Mouse (Mus musculus) hindbrain, embryonic 14.5 days (tissue): ENCODE measurements around the gene Trpv4. TPM values are rescaled to one million over a fixed set of nuclear protein-coding genes. Genes with fewer than 3 reads are reported as not detected.

ENCODE experiments used
- ATAC-seq: fragments of 200-750 bp; cut with Nextera tagmentation; 2 replicates; pipeline ENCODE4 v1.8.0; 2017; ENCODE audit warnings: moderate number of reproducible peaks, mild to moderate bottlenecking, moderate TSS enrichment, moderate library complexity; ENCODE audit not compliant: low FRiP score
- DNase-seq: peaks from one replicate; pipeline ENCODE4 v3.0.0-alpha.2; 2015; ENCODE audit warnings: low spot score
- H3K27ac ChIP-seq: fragments of 300-500 bp; sonication (generic); 2 replicates; pipeline ENCODE4 v1.5.1; 2014; ENCODE audit warnings: mild to moderate bottlenecking, moderate library complexity
- H3K27me3 ChIP-seq: fragments of 300-500 bp; sonication (generic); 2 replicates; pipeline ENCODE4 v1.6.1; 2014; ENCODE audit warnings: mild to moderate bottlenecking, low read length, mixed read lengths; ENCODE audit not compliant: control insufficient read depth, insufficient read depth
- H3K36me3 ChIP-seq: fragments of 300-500 bp; sonication (generic); replicated peaks from 2 replicates; pipeline ENCODE4 v1.6.1; 2014; ENCODE audit not compliant: control insufficient read depth, insufficient read depth
- H3K4me1 ChIP-seq: fragments of 300-500 bp; sonication (generic); replicated peaks from 2 replicates; pipeline ENCODE4 v1.6.1; 2014; ENCODE audit warnings: antibody characterized with exemption, low read length, mixed read lengths; ENCODE audit not compliant: control insufficient read depth, insufficient read depth
- H3K4me2 ChIP-seq: fragments of 300-500 bp; sonication (generic); replicated peaks from 2 replicates; pipeline ENCODE4 v1.6.1; 2014; ENCODE audit warnings: mild to moderate bottlenecking, moderate library complexity
- H3K4me3 ChIP-seq: fragments of 300-500 bp; sonication (generic); replicated peaks from 2 replicates; pipeline ENCODE4 v1.5.1; 2014; ENCODE audit warnings: mild to moderate bottlenecking, low read length
- H3K9ac ChIP-seq: fragments of 300-500 bp; sonication (generic); 2 replicates; pipeline ENCODE4 v1.6.1; 2014
- H3K9me3 ChIP-seq: fragments of 300-500 bp; sonication (generic); 2 replicates; pipeline ENCODE4 v1.6.1; 2016; ENCODE audit warnings: low read length; ENCODE audit not compliant: control insufficient read depth
- WGBS: fragments of 180-500 bp; shearing (Covaris S2); extraction: QIAGEN DNeasy Blood & Tissue Kit; methylation state at CpG from one replicate; pipeline ENCODE4 v1.1.7; 2014; 5-methylcytosine and 5-hydroxymethylcytosine counted together
- polyA plus RNA-seq: library from polyadenylated mRNA; unstranded; fragments of >200 nt; fragmentation: Nextera tagmentation; extraction: Ambion mirVana; gene quantifications from 2 replicates; pipeline ENCODE4 v1.2.1, GENCODE M21; 2014

Trpv4 gene
- polyA plus RNA-seq, 1 experiment from 2014 or later, result 1.4 TPM

GRCm38 (mm10) chr5:114673114-114673513 is 14.9 kb upstream of the Trpv4 start:
- Histone ChIP-seq H3K36me3 (peaks cover 31% of the 10 kb centered on the region), H3K9me3 (no peaks in the 10 kb centered on the region), H3K4me1 (no peaks in the 10 kb centered on the region), H3K9ac (no peak overlapping the region), H3K4me2 (no peak overlapping the region), H3K4me3 (no peak overlapping the region), H3K27me3 (no peaks in the 10 kb centered on the region), H3K27ac (no peak overlapping the region)
- no peak for DNase-seq
- 86% methylated on average over 13 of the region's 13 CpGs for whole genome bisulfite sequencing
- no peak for ATAC-seq

DNA sequence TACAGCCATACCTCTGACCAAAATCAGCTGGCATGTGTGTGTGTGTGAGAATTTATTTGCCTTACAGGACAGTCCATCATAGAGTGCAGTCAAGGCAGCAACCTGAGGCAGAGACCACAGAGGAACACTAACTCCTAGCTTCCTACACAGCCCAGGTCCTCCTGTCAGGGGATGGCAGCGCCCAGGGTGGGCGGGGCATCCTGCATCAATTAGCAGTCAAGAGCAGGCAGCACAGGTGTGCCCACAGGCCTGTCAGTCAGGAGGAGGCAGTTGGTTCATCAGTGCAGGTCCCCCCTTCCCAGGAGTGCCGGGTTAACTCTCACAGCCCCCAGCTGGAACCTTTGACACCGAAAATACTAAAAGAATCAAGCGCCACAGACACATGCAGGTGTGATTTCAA is 10.8 kb upstream of the Trpv4 start:
- peaks cover 6% of the 10 kb centered on the region; the same call in 1 of the 2 replicates for H3K36me3 ChIP-seq
- no peaks in the 10 kb centered on the region for H3K9me3 ChIP-seq
- no peaks in the 10 kb centered on the region for H3K4me1 ChIP-seq
- no peak overlapping the region for H3K4me2 ChIP-seq
- no peaks in the 10 kb centered on the region for H3K27me3 ChIP-seq
- no peak overlapping the region for H3K27ac ChIP-seq
- WGBS, result 91% methylated on average over 5 of the region's 5 CpGs
- H3K9ac ChIP-seq, result no peak overlapping the region
- DNase-seq, result no peak
- H3K4me3 ChIP-seq, result no peak overlapping the region
- ATAC-seq, result no peak

- H3K4me2 ChIP-seq, result peak overlapping the region; percentile 47
- 4% methylated on average over 36 of the region's 36 CpGs for WGBS
- no peaks in the 10 kb centered on the region for H3K9me3 ChIP-seq
- H3K36me3 ChIP-seq, result no peaks in the 10 kb centered on the region
- H3K27me3 ChIP-seq, result no peaks in the 10 kb centered on the region
- no peak overlapping the region for H3K27ac ChIP-seq
- ATAC-seq, result peak; percentile 93
- peak; percentile 99 for DNase-seq
- no peak overlapping the region; the same call in 1 of the 2 replicates for H3K9ac ChIP-seq
- H3K4me3 ChIP-seq, result peak overlapping the region; percentile 16
- H3K4me1 ChIP-seq, result no peaks in the 10 kb centered on the region
These were observed 9.1 kb upstream of the Trpv4 start for GRCm38 (mm10) chr5:114667228-114667856.

DNA sequence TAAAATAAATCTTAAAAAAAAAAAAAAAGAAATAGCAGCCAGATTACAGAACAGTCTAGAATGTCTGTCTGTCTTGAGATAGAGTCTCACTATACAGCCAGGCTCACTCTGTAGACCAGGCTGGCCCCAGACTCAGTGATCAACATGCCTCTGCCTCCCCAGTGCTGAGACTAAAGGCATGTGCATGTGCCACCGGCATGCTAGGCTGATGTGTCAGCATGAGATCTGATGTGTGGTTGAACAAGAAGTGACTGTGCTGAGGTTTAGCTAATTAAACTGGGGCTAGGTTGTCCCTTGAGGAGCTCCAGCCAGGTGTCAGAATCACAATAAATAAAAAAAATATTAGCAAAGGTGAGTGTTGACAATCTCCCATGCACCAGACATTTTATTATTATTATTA is 8.4 kb upstream of the Trpv4 start:
- Histone ChIP-seq H3K27me3 (no peaks in the 10 kb centered on the region), H3K27ac (no peak overlapping the region), H3K4me2 (no peak overlapping the region; the same call in 1 of the 2 replicates), H3K9me3 (no peaks in the 10 kb centered on the region), H3K4me1 (no peaks in the 10 kb centered on the region), H3K9ac (no peak overlapping the region), H3K4me3 (no peak overlapping the region), H3K36me3 (no peaks in the 10 kb centered on the region)
- DNase-seq (no peak), ATAC-seq (no peak)
- 73% methylated on average over 1 of the region's 1 CpGs for WGBS

- no peak overlapping the region for H3K4me3 ChIP-seq
- no peaks in the 10 kb centered on the region for H3K9me3 ChIP-seq
- H3K4me1 ChIP-seq, result no peaks in the 10 kb centered on the region
- H3K4me2 ChIP-seq, result no peak overlapping the region
- no peak for ATAC-seq
- 0 out of 2 replicates have a peak, but pooled peaks cover under 1% of the 10 kb centered on the region for H3K27me3 ChIP-seq
- H3K27ac ChIP-seq, result no peak overlapping the region
- 76% methylated on average over 7 of the region's 7 CpGs for WGBS
- no peak overlapping the region for H3K9ac ChIP-seq
- no peak for DNase-seq
- no peaks in the 10 kb centered on the region for H3K36me3 ChIP-seq
These were observed 6.5 kb upstream of the Trpv4 start for GRCm38 (mm10) chr5:114664750-114665149.

- H3K4me1 ChIP-seq, result no peaks in the 10 kb centered on the region
- no peaks in the 10 kb centered on the region for H3K9me3 ChIP-seq
- H3K4me3 ChIP-seq, result no peak overlapping the region
- no peak overlapping the region for H3K27ac ChIP-seq
- ATAC-seq (no peak), DNase-seq (no peak)
- 81% methylated on average over 4 of the region's 4 CpGs for WGBS
- no peak overlapping the region for H3K4me2 ChIP-seq
- H3K9ac ChIP-seq, result no peak overlapping the region
- peaks cover 6% of the 10 kb centered on the region for H3K27me3 ChIP-seq
- no peaks in the 10 kb centered on the region for H3K36me3 ChIP-seq
These were observed 5.9 kb upstream of the Trpv4 start for GRCm38 (mm10) chr5:114664139-114664538.

DNA sequence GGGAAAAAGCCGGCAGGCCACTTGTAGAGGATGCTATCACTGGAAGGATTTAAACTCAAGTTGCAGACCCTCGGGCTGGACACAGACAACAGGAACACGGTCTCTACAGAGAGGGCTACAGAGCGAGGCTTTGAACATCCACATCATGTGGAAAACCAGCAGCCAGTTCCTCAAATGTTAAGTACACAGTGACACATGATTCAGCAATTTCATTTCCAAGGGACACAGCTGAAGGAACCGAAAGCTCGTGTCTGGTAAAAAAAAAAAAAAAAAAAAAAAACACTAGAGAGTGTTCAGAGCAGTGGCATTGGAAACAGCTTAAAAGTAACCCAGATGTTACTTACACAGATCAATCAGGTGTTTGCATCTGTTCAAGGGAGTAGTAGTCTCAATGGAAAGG is 2.8 kb upstream of the Trpv4 start:
- Histone ChIP-seq H3K36me3 (no peaks in the 10 kb centered on the region), H3K27me3 (peaks cover 36% of the 10 kb centered on the region), H3K9me3 (no peaks in the 10 kb centered on the region), H3K4me2 (no peak overlapping the region), H3K27ac (no peak overlapping the region), H3K4me3 (no peak overlapping the region), H3K4me1 (peaks cover 6% of the 10 kb centered on the region; the same call in 1 of the 2 replicates), H3K9ac (no peak overlapping the region)
- WGBS, result 79% methylated on average over 6 of the region's 6 CpGs
- ATAC-seq, result no peak
- no peak for DNase-seq

DNA sequence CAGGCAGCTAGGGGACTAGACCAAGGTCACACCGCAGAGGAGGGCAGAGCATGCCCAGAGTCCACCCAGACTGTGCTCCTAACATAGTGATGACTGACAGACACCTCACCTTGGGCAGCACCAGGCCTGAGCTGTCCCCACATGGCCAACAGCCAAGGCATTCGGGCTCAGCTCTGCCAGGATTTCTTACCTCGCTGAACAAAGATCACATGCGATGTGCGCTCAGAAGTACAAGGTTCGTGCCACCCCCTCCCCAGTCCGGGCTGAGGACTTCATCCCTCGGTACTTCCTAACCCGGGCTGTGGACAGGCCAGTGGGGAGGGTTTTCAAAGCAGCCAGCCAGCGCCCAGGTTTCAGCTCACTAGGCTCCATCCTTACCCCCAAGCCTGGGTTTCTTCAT is 795 bp downstream of the Trpv4 start:
- ATAC-seq, result no peak
- Histone ChIP-seq H3K36me3 (no peaks in the 10 kb centered on the region), H3K27me3 (peaks cover 44% of the 10 kb centered on the region), H3K9ac (no peak overlapping the region), H3K4me2 (peak overlapping the region; percentile 66), H3K27ac (no peak overlapping the region), H3K9me3 (no peaks in the 10 kb centered on the region), H3K4me1 (peaks cover 6% of the 10 kb centered on the region; the same call in 1 of the 2 replicates), H3K4me3 (peak overlapping the region; percentile 33; the same call in 1 of the 2 replicates)
- 36% methylated on average over 10 of the region's 10 CpGs for WGBS
- no peak for DNase-seq

DNA sequence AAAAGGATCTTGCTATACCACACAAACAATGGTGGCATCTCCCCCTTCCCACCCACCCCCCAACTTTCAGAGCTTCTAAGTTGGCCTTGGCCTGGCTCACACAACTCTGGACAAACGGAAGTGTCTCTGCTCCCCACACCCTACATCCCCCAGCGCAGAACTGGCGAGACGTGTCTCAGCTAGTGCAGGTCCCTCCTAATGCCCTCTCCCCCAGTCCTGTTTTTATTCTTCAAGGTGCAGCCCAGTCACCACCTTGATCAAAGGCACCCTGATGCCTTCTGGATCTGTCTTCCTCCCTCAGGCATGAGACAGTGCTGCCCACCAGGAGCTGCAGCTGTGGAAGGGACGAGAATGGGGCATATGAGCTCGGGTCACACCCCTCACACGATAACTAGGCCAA is 1.9 kb downstream of the Trpv4 start:
- H3K9me3 ChIP-seq, result no peaks in the 10 kb centered on the region
- 82% methylated on average over 7 of the region's 7 CpGs for WGBS
- peaks cover 44% of the 10 kb centered on the region for H3K27me3 ChIP-seq
- no peak overlapping the region for H3K27ac ChIP-seq
- H3K4me2 ChIP-seq, result no peak overlapping the region
- peaks cover 6% of the 10 kb centered on the region; the same call in 1 of the 2 replicates for H3K4me1 ChIP-seq
- no peak overlapping the region for H3K9ac ChIP-seq
- no peak overlapping the region for H3K4me3 ChIP-seq
- no peak for DNase-seq
- H3K36me3 ChIP-seq, result no peaks in the 10 kb centered on the region
- no peak for ATAC-seq

DNA sequence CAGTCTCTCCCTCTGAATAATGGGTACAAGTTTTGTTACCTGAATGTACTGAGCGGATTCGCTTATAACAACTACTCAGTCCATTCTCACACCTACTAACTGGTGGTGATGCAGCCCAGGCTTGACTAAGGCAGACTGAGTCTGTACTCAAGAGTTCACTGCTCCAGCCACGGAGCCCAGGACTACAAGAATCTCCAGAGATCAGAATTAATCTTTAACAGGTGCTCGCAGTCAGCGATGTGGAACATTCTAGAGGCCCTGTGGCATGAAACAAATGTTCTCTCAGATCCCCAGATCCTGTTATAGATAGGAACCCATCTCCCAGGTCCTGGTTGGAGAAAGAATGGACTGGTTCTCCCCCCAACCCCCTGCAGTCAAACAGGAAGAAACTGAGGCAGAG is 2.5 kb downstream of the Trpv4 start:
- Histone ChIP-seq H3K36me3 (no peaks in the 10 kb centered on the region), H3K27ac (no peak overlapping the region), H3K4me3 (no peak overlapping the region), H3K4me1 (peaks cover 10% of the 10 kb centered on the region; the same call in 1 of the 2 replicates), H3K4me2 (no peak overlapping the region), H3K9me3 (no peaks in the 10 kb centered on the region), H3K9ac (no peak overlapping the region), H3K27me3 (peaks cover 44% of the 10 kb centered on the region)
- DNase-seq, result no peak
- WGBS, result 87% methylated on average over 5 of the region's 5 CpGs
- ATAC-seq, result no peak
